Mouse (Mus musculus) embryonic facial prominence, embryonic 11.5 days (tissue): Measurements from ENCODE around the gene Psmd13. TPM values are rescaled to one million over a fixed set of nuclear protein-coding genes. Genes with fewer than 3 reads are reported as not detected.

Experiments used
- ATAC-seq: fragments of 200-750 bp; cut with Nextera tagmentation; replicated peaks from 2 replicates; pipeline ENCODE4 v1.8.0; 2017; ENCODE audit warnings: low read depth; ENCODE audit not compliant: insufficient number of reproducible peaks, low FRiP score, low TSS enrichment
- DNase-seq: peaks from one replicate; pipeline ENCODE4 v3.0.0-alpha.2; 2015; ENCODE audit warnings: low spot score
- H3K27ac ChIP-seq: fragments of 300-500 bp; sonication (generic); replicated peaks from 2 replicates; pipeline ENCODE4 v1.5.1; 2014; ENCODE audit warnings: mild to moderate bottlenecking, low read depth, low read length, control low read depth
- H3K27me3 ChIP-seq: fragments of 300-500 bp; sonication (generic); 2 replicates; pipeline ENCODE4 v1.6.1; 2014; ENCODE audit warnings: mild to moderate bottlenecking, low read length, moderate library complexity, mixed read lengths; ENCODE audit not compliant: control insufficient read depth, insufficient read depth
- H3K36me3 ChIP-seq: fragments of 300-500 bp; sonication (generic); replicated peaks from 2 replicates; pipeline ENCODE4 v1.6.1; 2014; ENCODE audit warnings: low read depth, mild to moderate bottlenecking, low read length, moderate library complexity, mixed read lengths; ENCODE audit not compliant: control insufficient read depth, insufficient read depth
- H3K4me1 ChIP-seq: fragments of 300-500 bp; sonication (generic); 2 replicates; pipeline ENCODE4 v1.6.1; 2014; ENCODE audit warnings: low read length, mixed read lengths; ENCODE audit not compliant: control insufficient read depth, insufficient read depth
- H3K4me2 ChIP-seq: fragments of 300-500 bp; sonication (generic); 2 replicates; pipeline ENCODE4 v1.6.1; 2014; ENCODE audit warnings: low read depth, mild to moderate bottlenecking, control low read depth, low read length, moderate library complexity
- H3K4me3 ChIP-seq: fragments of 300-500 bp; sonication (generic); 2 replicates; pipeline ENCODE4 v1.5.1; 2014; ENCODE audit warnings: low read depth, low read length, control low read depth
- H3K9ac ChIP-seq: fragments of 300-500 bp; sonication (generic); replicated peaks from 2 replicates; pipeline ENCODE4 v1.6.1; 2014; ENCODE audit warnings: mild to moderate bottlenecking, control low read depth, low read length
- H3K9me3 ChIP-seq: fragments of 300-500 bp; sonication (generic); replicated peaks from 2 replicates; pipeline ENCODE4 v1.6.1; 2016; ENCODE audit warnings: mild to moderate bottlenecking, low read length, inconsistent platforms, mixed read lengths; ENCODE audit not compliant: control insufficient read depth
- WGBS: fragments of 180-500 bp; shearing (Covaris S2); extraction: QIAGEN DNeasy Blood & Tissue Kit; methylation state at CpG from one replicate; pipeline ENCODE4 v1.1.7; 2014; 5-methylcytosine and 5-hydroxymethylcytosine counted together
- polyA plus RNA-seq: library from polyadenylated mRNA; unstranded; fragments of >200 nt; fragmentation: Nextera tagmentation; extraction: Ambion mirVana; gene quantifications from 2 replicates; pipeline ENCODE4 v1.2.1, GENCODE M21; 2014

Gene Psmd13
- polyA plus RNA-seq, 1 experiment from 2014 or later, result 185 TPM

DNA sequence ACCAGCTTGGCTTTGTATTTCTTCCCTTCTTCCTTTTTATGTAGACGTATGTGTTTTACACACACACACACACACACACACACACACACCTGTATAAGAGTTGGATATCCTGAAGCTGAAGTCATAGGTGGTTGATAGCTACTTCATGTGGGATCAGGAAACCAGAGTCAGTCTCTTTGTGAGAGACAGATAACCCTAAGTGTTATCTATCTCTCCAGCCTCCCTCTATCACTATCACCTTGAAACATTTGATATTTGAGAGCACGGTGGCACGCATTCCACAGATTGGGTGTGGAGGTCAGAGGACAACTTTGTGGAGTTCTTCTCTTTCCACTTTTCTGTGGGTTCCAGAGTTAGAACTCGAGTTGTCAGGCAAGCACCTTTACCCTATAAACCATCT is 38.1 kb downstream of the Psmd13 start:
- ATAC-seq, result no peak
- no peak overlapping the region for H3K27ac ChIP-seq
- H3K4me2 ChIP-seq, result no peak overlapping the region
- H3K36me3 ChIP-seq, result no peaks in the 10 kb centered on the region
- no peaks in the 10 kb centered on the region for H3K9me3 ChIP-seq
- H3K4me1 ChIP-seq, result peaks cover 9% of the 10 kb centered on the region
- no peak overlapping the region for H3K9ac ChIP-seq
- WGBS, result 71% methylated on average over 4 of the region's 4 CpGs
- no peak overlapping the region for H3K4me3 ChIP-seq
- H3K27me3 ChIP-seq, result peaks cover 41% of the 10 kb centered on the region
- no peak for DNase-seq

GRCm38 (mm10) chr7:140920418-140921029 is 38.8 kb downstream of the Psmd13 start, which contains the start of gene Nlrp6:
TSS of gene Nlrp6 (plus strand) at chr7:140920902.
- Histone ChIP-seq H3K9me3 (no peaks in the 10 kb centered on the region), H3K9ac (no peak within 1 kb of the TSS), H3K4me3 (no peak within 1 kb of the TSS), H3K27ac (no peak within 1 kb of the TSS), H3K4me1 (peaks cover 9% of the 10 kb centered on the region), H3K36me3 (no peaks in the 10 kb centered on the region), H3K4me2 (no peak within 1 kb of the TSS), H3K27me3 (peaks cover 41% of the 10 kb centered on the region)
- DNase-seq, result no peak
- no peak for ATAC-seq
- WGBS, result 76% methylated on average over 8 of the region's 8 CpGs

GRCm38 (mm10) chr7:140921225-140921975 is 39.6 kb downstream of the Psmd13 start:
- Histone ChIP-seq H3K27ac (no peak overlapping the region), H3K4me2 (no peak overlapping the region; the same call in 1 of the 2 replicates), H3K4me1 (peaks cover 9% of the 10 kb centered on the region), H3K4me3 (no peak overlapping the region), H3K9ac (no peak overlapping the region), H3K36me3 (no peaks in the 10 kb centered on the region), H3K27me3 (peaks cover 41% of the 10 kb centered on the region), H3K9me3 (no peaks in the 10 kb centered on the region)
- DNase-seq (no peak), ATAC-seq (no peak)
- WGBS, result 24% methylated on average over 22 of the region's 22 CpGs

DNA sequence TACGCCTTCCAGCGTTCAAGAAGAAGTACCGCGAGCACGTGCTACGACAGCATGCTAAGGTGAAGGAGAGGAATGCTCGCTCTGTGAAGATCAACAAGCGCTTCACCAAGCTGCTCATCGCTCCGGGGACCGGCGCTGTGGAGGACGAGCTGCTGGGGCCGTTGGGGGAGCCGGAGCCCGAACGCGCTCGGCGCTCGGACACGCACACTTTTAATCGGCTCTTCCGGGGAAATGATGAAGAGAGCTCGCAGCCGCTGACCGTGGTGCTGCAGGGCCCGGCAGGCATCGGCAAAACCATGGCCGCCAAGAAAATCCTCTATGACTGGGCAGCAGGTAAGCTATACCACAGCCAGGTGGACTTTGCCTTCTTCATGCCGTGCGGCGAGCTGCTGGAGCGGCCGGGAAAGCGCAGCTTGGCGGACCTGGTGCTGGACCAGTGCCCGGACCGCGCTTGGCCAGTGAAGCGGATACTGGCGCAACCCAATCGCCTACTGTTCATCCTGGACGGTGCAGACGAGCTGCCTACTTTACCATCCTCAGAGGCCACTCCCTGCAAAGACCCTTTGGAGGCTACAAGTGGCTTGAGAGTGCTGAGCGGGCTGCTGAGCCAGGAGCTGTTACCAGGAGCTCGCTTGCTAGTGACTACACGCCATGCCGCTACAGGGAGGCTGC is 40.8 kb downstream of the Psmd13 start:
- peak; percentile 59 for DNase-seq
- H3K9me3 ChIP-seq, result no peaks in the 10 kb centered on the region
- H3K4me1 ChIP-seq, result peaks cover 9% of the 10 kb centered on the region
- H3K4me3 ChIP-seq, result peak overlapping the region; percentile 31
- H3K4me2 ChIP-seq, result peak overlapping the region; percentile 67
- peak overlapping the region; percentile 39 for H3K9ac ChIP-seq
- under 1% methylated on average over 49 of the region's 49 CpGs for whole genome bisulfite sequencing
- H3K27ac ChIP-seq, result no peak overlapping the region
- H3K36me3 ChIP-seq, result no peaks in the 10 kb centered on the region
- peaks cover 41% of the 10 kb centered on the region for H3K27me3 ChIP-seq
- ATAC-seq, result no peak

GRCm38 (mm10) chr7:140923070-140923775 is 41.5 kb downstream of the Psmd13 start:
- ATAC-seq, result no peak

DNA sequence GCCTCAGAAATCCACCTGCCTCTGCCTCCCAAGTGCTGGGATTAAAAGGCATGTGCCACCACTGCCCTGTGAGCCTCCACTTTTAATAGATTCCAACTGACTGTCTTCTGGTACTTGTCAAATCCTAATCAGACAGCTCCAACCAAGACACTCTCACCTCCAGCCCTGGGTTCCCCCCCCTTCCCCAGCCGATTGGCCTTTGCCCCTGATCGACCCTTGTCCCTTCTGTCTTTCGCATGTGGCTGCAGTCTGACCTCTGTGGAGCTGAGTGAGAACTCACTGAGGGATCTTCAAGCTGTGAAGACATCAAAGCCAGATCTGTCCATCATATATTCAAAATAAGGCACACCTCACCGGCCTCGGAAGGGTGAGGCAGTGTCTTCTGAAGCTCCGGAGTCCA is 45.4 kb downstream of the Psmd13 start:
- ATAC-seq (no peak), DNase-seq (no peak)
- no peaks in the 10 kb centered on the region for H3K36me3 ChIP-seq
- H3K27ac ChIP-seq, result no peak overlapping the region
- H3K4me3 ChIP-seq, result no peak overlapping the region
- H3K9me3 ChIP-seq, result no peaks in the 10 kb centered on the region
- 83% methylated on average over 6 of the region's 6 CpGs for WGBS
- no peak overlapping the region for H3K4me2 ChIP-seq
- no peak overlapping the region for H3K9ac ChIP-seq
- H3K27me3 ChIP-seq, result peaks cover 19% of the 10 kb centered on the region
- H3K4me1 ChIP-seq, result peaks cover 7% of the 10 kb centered on the region

More at GRCm38 (mm10) chr7:140923070-140923775, 41.5 kb downstream of the Psmd13 start:
- peaks cover 9% of the 10 kb centered on the region for H3K4me1 ChIP-seq
- H3K27ac ChIP-seq, result no peak overlapping the region
- H3K9ac ChIP-seq, result peak overlapping the region; percentile 39
- no peaks in the 10 kb centered on the region for H3K36me3 ChIP-seq
- peak overlapping the region; percentile 31 for H3K4me3 ChIP-seq
- 21% methylated on average over 30 of the region's 30 CpGs for WGBS
- H3K9me3 ChIP-seq, result no peaks in the 10 kb centered on the region
- peak; percentile 16 for DNase-seq
- peak overlapping the region; percentile 67 for H3K4me2 ChIP-seq
- H3K27me3 ChIP-seq, result peaks cover 41% of the 10 kb centered on the region

- Histone ChIP-seq H3K4me2 (no peak overlapping the region), H3K9me3 (no peaks in the 10 kb centered on the region), H3K4me1 (no peaks in the 10 kb centered on the region; the same call in 1 of the 2 replicates), H3K9ac (no peak overlapping the region), H3K27ac (no peak overlapping the region), H3K27me3 (no peaks in the 10 kb centered on the region), H3K36me3 (no peaks in the 10 kb centered on the region), H3K4me3 (no peak overlapping the region)
- DNase-seq (no peak), ATAC-seq (no peak)
- 41% methylated on average over 3 of the region's 3 CpGs for WGBS
These were observed 56.7 kb downstream of the Psmd13 start for GRCm38 (mm10) chr7:140938436-140938835.
